Mouse (Mus musculus) embryonic facial prominence, embryonic 12.5 days (tissue): ENCODE data around the gene Sh2d4b. TPM values are rescaled to one million over a fixed set of nuclear protein-coding genes. Genes with fewer than 3 reads are reported as not detected.

Experiments
- ATAC-seq: fragments of 200-750 bp; cut with Nextera tagmentation; 2 replicates; pipeline ENCODE4 v1.8.0; 2017; ENCODE audit not compliant: insufficient number of reproducible peaks, insufficient read depth, low FRiP score, low TSS enrichment
- H3K27ac ChIP-seq: fragments of 300-500 bp; sonication (generic); 2 replicates; pipeline ENCODE4 v1.5.1; 2016; ENCODE audit warnings: mild to moderate bottlenecking
- H3K27me3 ChIP-seq: fragments of 300-500 bp; sonication (generic); 2 replicates; pipeline ENCODE4 v1.6.1; 2016; ENCODE audit warnings: mild to moderate bottlenecking, moderate library complexity
- H3K36me3 ChIP-seq: fragments of 300-500 bp; sonication (generic); 2 replicates; pipeline ENCODE4 v1.6.1; 2016; ENCODE audit warnings: mild to moderate bottlenecking
- H3K4me1 ChIP-seq: fragments of 300-500 bp; sonication (generic); 2 replicates; pipeline ENCODE4 v1.6.1; 2016
- H3K4me2 ChIP-seq: fragments of 300-500 bp; sonication (generic); replicated peaks from 2 replicates; pipeline ENCODE4 v1.6.1; 2016; ENCODE audit warnings: mild to moderate bottlenecking, moderate library complexity
- H3K4me3 ChIP-seq: fragments of 300-500 bp; sonication (generic); 2 replicates; pipeline ENCODE4 v1.5.1; 2016; ENCODE audit warnings: mild to moderate bottlenecking
- H3K9ac ChIP-seq: fragments of 300-500 bp; sonication (generic); 2 replicates; pipeline ENCODE4 v1.6.1; 2016; ENCODE audit warnings: mild to moderate bottlenecking, moderate library complexity
- H3K9me3 ChIP-seq: fragments of 300-500 bp; sonication (generic); 2 replicates; pipeline ENCODE4 v1.6.1; 2016; ENCODE audit warnings: mild to moderate bottlenecking, moderate library complexity
- WGBS: fragments of 180-500 bp; shearing (Covaris S2); methylation state at CpG from one replicate; pipeline ENCODE4 v1.1.7; 2016; 5-methylcytosine and 5-hydroxymethylcytosine counted together
- polyA plus RNA-seq: library from polyadenylated mRNA; unstranded; fragments of >200 nt; fragmentation: Nextera tagmentation; extraction: Ambion mirVana; gene quantifications from 2 replicates; pipeline ENCODE4 v1.2.1, GENCODE M21; 2016

Sh2d4b gene
- polyA plus RNA-seq, 1 experiment from 2014 or later: 0.47 TPM

GRCm38 (mm10) chr14:40924378-40925113 lies 31.5 kb upstream of the Sh2d4b start:
- H3K27me3 ChIP-seq: no peaks in the 10 kb centered on the region
- H3K9me3 ChIP-seq: no peaks in the 10 kb centered on the region
- no peak for ATAC-seq
- no peak overlapping the region for H3K27ac ChIP-seq
- peaks cover 12% of the 10 kb centered on the region; the same call in 1 of the 2 replicates for H3K4me1 ChIP-seq
- H3K4me2 ChIP-seq: no peak overlapping the region
- H3K9ac ChIP-seq: no peak overlapping the region
- no peaks in the 10 kb centered on the region; the same call in 1 of the 2 replicates for H3K36me3 ChIP-seq
- 38% methylated on average over 10 of the region's 10 CpGs for WGBS
- no peak overlapping the region for H3K4me3 ChIP-seq

- Histone ChIP-seq H3K4me2 (no peak overlapping the region), H3K36me3 (no peaks in the 10 kb centered on the region; the same call in 1 of the 2 replicates), H3K4me1 (peaks cover 9% of the 10 kb centered on the region; the same call in 1 of the 2 replicates), H3K9me3 (no peaks in the 10 kb centered on the region), H3K4me3 (no peak overlapping the region), H3K9ac (no peak overlapping the region), H3K27ac (no peak overlapping the region), H3K27me3 (no peaks in the 10 kb centered on the region)
- WGBS: 79% methylated on average over 1 of the region's 1 CpGs
- ATAC-seq: no peak
These were observed 28.2 kb upstream of the Sh2d4b start for GRCm38 (mm10) chr14:40921241-40921640.

- no peaks in the 10 kb centered on the region for H3K27me3 ChIP-seq
- H3K9ac ChIP-seq: no peak overlapping the region
- ATAC-seq: no peak
- H3K4me2 ChIP-seq: no peak overlapping the region
- H3K27ac ChIP-seq: no peak overlapping the region
- peaks cover 12% of the 10 kb centered on the region for H3K36me3 ChIP-seq
- no peak overlapping the region for H3K4me3 ChIP-seq
- peaks cover 6% of the 10 kb centered on the region; the same call in 1 of the 2 replicates for H3K4me1 ChIP-seq
- H3K9me3 ChIP-seq: no peaks in the 10 kb centered on the region
- WGBS: 90% methylated on average over 7 of the region's 7 CpGs
These were observed 26.5 kb upstream of the Sh2d4b start for GRCm38 (mm10) chr14:40919521-40919920.

GRCm38 (mm10) chr14:40918477-40918876 lies 25.4 kb upstream of the Sh2d4b start:
- H3K36me3 ChIP-seq: peaks cover 22% of the 10 kb centered on the region
- no peak overlapping the region for H3K27ac ChIP-seq
- 82% methylated on average over 5 of the region's 7 CpGs for WGBS

GRCm38 (mm10) chr14:40917632-40918031 lies 24.6 kb upstream of the Sh2d4b start:
- Histone ChIP-seq H3K27me3 (no peaks in the 10 kb centered on the region), H3K4me2 (no peak overlapping the region), H3K4me3 (no peak overlapping the region), H3K9me3 (no peaks in the 10 kb centered on the region), H3K36me3 (peaks cover 29% of the 10 kb centered on the region), H3K9ac (no peak overlapping the region), H3K27ac (no peak overlapping the region), H3K4me1 (no peaks in the 10 kb centered on the region)
- 0% methylated on average over 1 of the region's 1 CpGs for WGBS
- peak; percentile 11; the same call in 1 of the 2 replicates for ATAC-seq

More at GRCm38 (mm10) chr14:40918477-40918876, 25.4 kb upstream of the Sh2d4b start:
- Histone ChIP-seq H3K4me1 (no peaks in the 10 kb centered on the region), H3K9ac (no peak overlapping the region), H3K27me3 (no peaks in the 10 kb centered on the region), H3K4me2 (no peak overlapping the region), H3K9me3 (no peaks in the 10 kb centered on the region), H3K4me3 (no peak overlapping the region)
- ATAC-seq: no peak

- Histone ChIP-seq H3K36me3 (peaks cover 32% of the 10 kb centered on the region), H3K4me2 (no peak overlapping the region)
These were observed 23.6 kb upstream of the Sh2d4b start for GRCm38 (mm10) chr14:40916667-40917066.

GRCm38 (mm10) chr14:40915838-40916237 lies 22.8 kb upstream of the Sh2d4b start:
- no peaks in the 10 kb centered on the region for H3K4me1 ChIP-seq
- H3K27me3 ChIP-seq: no peaks in the 10 kb centered on the region
- 91% methylated on average over 8 of the region's 8 CpGs for WGBS
- no peak overlapping the region for H3K9ac ChIP-seq
- no peak overlapping the region for H3K27ac ChIP-seq
- H3K36me3 ChIP-seq: peaks cover 35% of the 10 kb centered on the region
- no peaks in the 10 kb centered on the region for H3K9me3 ChIP-seq
- H3K4me3 ChIP-seq: no peak overlapping the region
- ATAC-seq: no peak
- no peak overlapping the region for H3K4me2 ChIP-seq

More at GRCm38 (mm10) chr14:40916667-40917066, 23.6 kb upstream of the Sh2d4b start:
- Histone ChIP-seq H3K9ac (no peak overlapping the region), H3K4me3 (no peak overlapping the region), H3K27me3 (no peaks in the 10 kb centered on the region), H3K9me3 (no peaks in the 10 kb centered on the region), H3K4me1 (no peaks in the 10 kb centered on the region), H3K27ac (no peak overlapping the region)
- no peak for ATAC-seq
- 82% methylated on average over 14 of the region's 15 CpGs for WGBS

GRCm38 (mm10) chr14:40914701-40915100 lies 21.6 kb upstream of the Sh2d4b start:
- Histone ChIP-seq H3K36me3 (peaks cover 47% of the 10 kb centered on the region), H3K9ac (no peak overlapping the region), H3K9me3 (no peaks in the 10 kb centered on the region), H3K27me3 (no peaks in the 10 kb centered on the region), H3K4me1 (no peaks in the 10 kb centered on the region), H3K27ac (no peak overlapping the region), H3K4me2 (no peak overlapping the region), H3K4me3 (no peak overlapping the region)
- WGBS: 70% methylated on average over 3 of the region's 3 CpGs
- no peak for ATAC-seq

DNA sequence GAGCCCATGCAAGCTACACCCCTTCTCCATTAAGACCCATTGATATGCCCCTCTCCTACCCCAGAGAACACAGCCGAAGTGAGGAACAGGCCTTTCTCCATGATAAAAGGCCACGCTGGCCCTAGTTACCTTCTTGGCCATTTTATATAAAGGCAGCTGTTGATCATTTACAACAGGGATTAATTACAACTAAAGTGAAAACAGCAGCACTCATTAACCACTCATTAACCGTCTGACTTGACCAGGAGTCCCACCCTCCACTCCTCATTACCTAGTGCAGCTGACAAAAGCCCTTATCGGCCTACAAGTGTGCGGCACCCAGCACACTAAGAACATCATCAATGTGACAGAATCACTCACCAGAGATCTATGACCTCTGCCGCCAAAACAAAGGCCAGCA lies 20.6 kb upstream of the Sh2d4b start:
- ATAC-seq: no peak
- no peaks in the 10 kb centered on the region for H3K27me3 ChIP-seq
- H3K27ac ChIP-seq: no peak overlapping the region
- WGBS: 70% methylated on average over 6 of the region's 6 CpGs
- no peaks in the 10 kb centered on the region for H3K9me3 ChIP-seq
- H3K4me3 ChIP-seq: no peak overlapping the region
- peaks cover 57% of the 10 kb centered on the region for H3K36me3 ChIP-seq
- no peak overlapping the region for H3K4me2 ChIP-seq
- no peaks in the 10 kb centered on the region for H3K4me1 ChIP-seq
- H3K9ac ChIP-seq: no peak overlapping the region

- no peaks in the 10 kb centered on the region for H3K4me1 ChIP-seq
- no peak overlapping the region for H3K9ac ChIP-seq
- no peak overlapping the region for H3K4me3 ChIP-seq
- no peaks in the 10 kb centered on the region for H3K9me3 ChIP-seq
- no peak for ATAC-seq
- H3K27me3 ChIP-seq: no peaks in the 10 kb centered on the region
- H3K36me3 ChIP-seq: peaks cover 78% of the 10 kb centered on the region
- H3K4me2 ChIP-seq: no peak overlapping the region
- no peak overlapping the region for H3K27ac ChIP-seq
These were observed 18.5 kb upstream of the Sh2d4b start for GRCm38 (mm10) chr14:40911529-40911928.

DNA sequence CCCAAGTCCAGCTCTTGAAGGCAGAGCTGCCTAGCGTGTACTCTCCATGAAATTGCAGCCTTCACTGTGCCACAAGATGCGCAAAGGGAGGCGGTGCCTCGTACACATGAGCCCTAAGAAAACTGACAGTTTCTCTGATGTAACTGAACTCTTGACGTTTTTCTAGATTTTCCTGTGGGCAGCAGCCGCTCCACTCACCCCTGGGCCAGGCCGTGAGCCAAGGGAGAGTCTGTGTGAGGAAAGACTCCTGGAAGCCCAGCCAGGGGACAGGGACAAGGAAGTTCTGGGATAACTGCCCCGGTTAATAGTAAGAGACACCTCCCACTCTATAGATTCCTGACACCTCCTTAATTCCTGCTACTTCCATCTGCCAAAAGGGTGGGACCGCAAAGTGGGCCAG lies 15.7 kb upstream of the Sh2d4b start:
- ATAC-seq: no peak
- no peak overlapping the region for H3K27ac ChIP-seq
- no peak overlapping the region for H3K4me2 ChIP-seq
- H3K4me3 ChIP-seq: no peak overlapping the region
- H3K9me3 ChIP-seq: no peaks in the 10 kb centered on the region
- no peaks in the 10 kb centered on the region for H3K27me3 ChIP-seq
- peaks cover 69% of the 10 kb centered on the region for H3K36me3 ChIP-seq
- no peak overlapping the region for H3K9ac ChIP-seq
- 90% methylated on average over 9 of the region's 9 CpGs for WGBS
- no peaks in the 10 kb centered on the region for H3K4me1 ChIP-seq

DNA sequence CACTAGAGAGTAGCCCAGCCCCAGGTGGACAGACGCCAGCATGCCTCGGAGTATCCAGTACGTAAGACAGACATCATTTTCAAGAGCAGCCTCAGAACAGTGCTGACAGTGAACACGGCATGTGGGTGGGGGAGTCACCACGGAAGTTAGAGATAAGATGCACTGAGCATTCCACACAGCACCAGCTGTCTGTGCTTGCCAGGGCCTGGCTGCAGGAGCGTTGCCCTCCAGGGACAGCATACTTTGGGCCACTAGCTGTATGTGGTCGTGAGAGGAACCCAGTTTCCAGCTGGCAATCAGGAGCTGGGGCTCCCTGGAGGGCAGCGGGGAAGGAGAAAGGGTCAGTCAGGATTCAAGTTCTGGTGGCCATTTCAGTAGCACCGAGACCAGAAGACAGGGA lies 13.7 kb upstream of the Sh2d4b start:
- Histone ChIP-seq H3K9me3 (no peaks in the 10 kb centered on the region), H3K4me2 (no peak overlapping the region), H3K4me1 (peaks cover 3% of the 10 kb centered on the region; the same call in 1 of the 2 replicates), H3K9ac (no peak overlapping the region), H3K27me3 (no peaks in the 10 kb centered on the region), H3K4me3 (no peak overlapping the region), H3K27ac (no peak overlapping the region), H3K36me3 (peaks cover 58% of the 10 kb centered on the region)
- ATAC-seq: no peak
- WGBS: 88% methylated on average over 9 of the region's 9 CpGs
